Mouse (Mus musculus) limb, embryonic 12.5 days (tissue): Measurements from ENCODE around the gene Olfr616. TPM values are rescaled to one million over a fixed set of nuclear protein-coding genes. Genes with fewer than 3 reads are reported as not detected.
"Not testable (repeated sequence)": the region's sequence is repeated elsewhere in the genome, so short reads cannot be mapped to it uniquely, and the experiment has no call there.

Experiments
- ATAC-seq: fragments of 200-750 bp; cut with Nextera tagmentation; 2 replicates; pipeline ENCODE4 v1.8.0; 2017; ENCODE audit warnings: low read depth, moderate TSS enrichment; ENCODE audit not compliant: insufficient number of reproducible peaks, insufficient read depth, low FRiP score, low TSS enrichment
- H3K27ac ChIP-seq: fragments of 300-500 bp; sonication (generic); 2 replicates; pipeline ENCODE4 v1.5.1; 2016; ENCODE audit warnings: mild to moderate bottlenecking, moderate library complexity
- H3K27me3 ChIP-seq: fragments of 300-500 bp; sonication (generic); 2 replicates; pipeline ENCODE4 v1.6.1; 2016; ENCODE audit warnings: mild to moderate bottlenecking, moderate library complexity
- H3K36me3 ChIP-seq: fragments of 300-500 bp; sonication (generic); 2 replicates; pipeline ENCODE4 v1.6.1; 2016; ENCODE audit warnings: mild to moderate bottlenecking, moderate library complexity
- H3K4me1 ChIP-seq: fragments of 300-500 bp; sonication (generic); replicated peaks from 2 replicates; pipeline ENCODE4 v1.6.1; 2016
- H3K4me2 ChIP-seq: fragments of 300-500 bp; sonication (generic); 2 replicates; pipeline ENCODE4 v1.6.1; 2016; ENCODE audit warnings: mild to moderate bottlenecking, moderate library complexity
- H3K4me3 ChIP-seq: fragments of 300-500 bp; sonication (generic); replicated peaks from 2 replicates; pipeline ENCODE4 v1.5.1; 2016; ENCODE audit warnings: mild to moderate bottlenecking
- H3K9ac ChIP-seq: fragments of 300-500 bp; sonication (generic); replicated peaks from 2 replicates; pipeline ENCODE4 v1.6.1; 2016; ENCODE audit warnings: mild to moderate bottlenecking, moderate library complexity
- H3K9me3 ChIP-seq: fragments of 300-500 bp; sonication (generic); 2 replicates; pipeline ENCODE4 v1.6.1; 2016; ENCODE audit warnings: mild to moderate bottlenecking, moderate library complexity
- WGBS: fragments of 180-500 bp; shearing (Covaris S2); methylation state at CpG from one replicate; pipeline ENCODE4 v1.1.7; 2016; 5-methylcytosine and 5-hydroxymethylcytosine counted together
- polyA plus RNA-seq: library from polyadenylated mRNA; unstranded; fragments of >200 nt; fragmentation: Nextera tagmentation; extraction: Ambion mirVana; gene quantifications from 2 replicates; pipeline ENCODE4 v1.2.1, GENCODE M21; 2016

Olfr616 gene
- not detected in 2 replicates for polyA plus RNA-seq

GRCm38 (mm10) chr7:103569043-103569442, at the start of gene Olfr616:
Olfr616 (minus strand) TSS chr7:103569143.
- Histone ChIP-seq H3K4me2 (no peak within 1 kb of the TSS), H3K4me3 (no peak within 1 kb of the TSS), H3K9ac (no peak within 1 kb of the TSS), H3K27me3 (no peaks in the 10 kb centered on the region), H3K36me3 (no peaks in the 10 kb centered on the region), H3K4me1 (no peaks in the 10 kb centered on the region), H3K9me3 (no peaks in the 10 kb centered on the region), H3K27ac (no peak within 1 kb of the TSS)
- 71% methylated on average over 3 of the region's 3 CpGs for WGBS
- ATAC-seq, result no peak

GRCm38 (mm10) chr7:103612434-103612833, 43.5 kb upstream of the Olfr616 start, which contains the start of gene Olfr620:
Olfr620 (minus strand) TSS chr7:103612534.
- Histone ChIP-seq H3K4me2 (no peak within 1 kb of the TSS), H3K36me3 (no peaks in the 10 kb centered on the region), H3K4me1 (no peaks in the 10 kb centered on the region), H3K27me3 (no peaks in the 10 kb centered on the region), H3K4me3 (no peak within 1 kb of the TSS), H3K27ac (no peak within 1 kb of the TSS), H3K9me3 (no peaks in the 10 kb centered on the region), H3K9ac (no peak within 1 kb of the TSS)
- 74% methylated on average over 2 of the region's 2 CpGs for WGBS
- no peak for ATAC-seq

GRCm38 (mm10) chr7:103607425-103607824, 38.5 kb upstream of the Olfr616 start:
- H3K9ac ChIP-seq, result no peak overlapping the region
- ATAC-seq, result no peak
- no peaks in the 10 kb centered on the region for H3K4me1 ChIP-seq
- H3K27ac ChIP-seq, result no peak overlapping the region
- no peaks in the 10 kb centered on the region for H3K9me3 ChIP-seq
- H3K4me2 ChIP-seq, result no peak overlapping the region
- H3K36me3 ChIP-seq, result no peaks in the 10 kb centered on the region
- no peak overlapping the region for H3K4me3 ChIP-seq
- WGBS, result 86% methylated on average over 2 of the region's 2 CpGs
- H3K27me3 ChIP-seq, result no peaks in the 10 kb centered on the region

GRCm38 (mm10) chr7:103600275-103600674, 31.3 kb upstream of the Olfr616 start, which contains the start of gene Olfr619:
Olfr619 (plus strand) TSS chr7:103600575.
- no peak within 1 kb of the TSS for H3K9ac ChIP-seq
- H3K27me3 ChIP-seq, result no peaks in the 10 kb centered on the region
- no peak for ATAC-seq
- no peaks in the 10 kb centered on the region for H3K9me3 ChIP-seq
- H3K4me2 ChIP-seq, result no peak within 1 kb of the TSS
- no peak within 1 kb of the TSS for H3K27ac ChIP-seq
- H3K4me1 ChIP-seq, result no peaks in the 10 kb centered on the region
- H3K4me3 ChIP-seq, result no peak within 1 kb of the TSS
- no peaks in the 10 kb centered on the region for H3K36me3 ChIP-seq

- WGBS, result 66% methylated on average over 2 of the region's 2 CpGs
- no peak for ATAC-seq
- H3K36me3 ChIP-seq, result no peaks in the 10 kb centered on the region
- no peak within 1 kb of the TSS for H3K4me2 ChIP-seq
- H3K9ac ChIP-seq, result no peak within 1 kb of the TSS
- no peak within 1 kb of the TSS for H3K27ac ChIP-seq
- H3K27me3 ChIP-seq, result no peaks in the 10 kb centered on the region
- no peaks in the 10 kb centered on the region for H3K9me3 ChIP-seq
- H3K4me1 ChIP-seq, result no peaks in the 10 kb centered on the region
- no peak within 1 kb of the TSS for H3K4me3 ChIP-seq
Measured at GRCm38 (mm10) chr7:103589803-103590202, 20.9 kb upstream of the Olfr616 start, which contains the start of gene Olfr618. Olfr618 (plus strand) TSS chr7:103590103.

GRCm38 (mm10) chr7:103572761-103573160, 3.8 kb upstream of the Olfr616 start, which contains the start of gene Olfr617:
Olfr617 (plus strand) TSS chr7:103573061.
- no peak within 1 kb of the TSS for H3K9ac ChIP-seq

GRCm38 (mm10) chr7:103555779-103556178, 13.2 kb downstream of the Olfr616 start, which contains the start of gene Olfr615:
Olfr615 (plus strand) TSS chr7:103556079.
- Histone ChIP-seq H3K9ac (no peak within 1 kb of the TSS), H3K9me3 (no peaks in the 10 kb centered on the region), H3K4me2 (no peak within 1 kb of the TSS), H3K36me3 (no peaks in the 10 kb centered on the region), H3K4me3 (no peak within 1 kb of the TSS), H3K27ac (no peak within 1 kb of the TSS), H3K4me1 (no peaks in the 10 kb centered on the region), H3K27me3 (no peaks in the 10 kb centered on the region)
- no peak for ATAC-seq
- WGBS, result 85% methylated on average over 2 of the region's 2 CpGs

More at GRCm38 (mm10) chr7:103572761-103573160, 3.8 kb upstream of the Olfr616 start, which contains the start of gene Olfr617:
- Histone ChIP-seq H3K36me3 (no peaks in the 10 kb centered on the region), H3K4me1 (no peaks in the 10 kb centered on the region), H3K27me3 (no peaks in the 10 kb centered on the region), H3K9me3 (no peaks in the 10 kb centered on the region), H3K4me3 (no peak within 1 kb of the TSS), H3K27ac (no peak within 1 kb of the TSS), H3K4me2 (no peak within 1 kb of the TSS)
- 83% methylated on average over 1 of the region's 1 CpGs for WGBS
- ATAC-seq, result no peak

- no peak within 1 kb of the TSS for H3K4me2 ChIP-seq
- no peak within 1 kb of the TSS for H3K27ac ChIP-seq
- ATAC-seq, result no peak
- H3K9me3 ChIP-seq, result 0 out of 2 replicates have a peak, but pooled peaks cover 4% of the 10 kb centered on the region
- no peaks in the 10 kb centered on the region for H3K27me3 ChIP-seq
- H3K36me3 ChIP-seq, result no peaks in the 10 kb centered on the region
- no peak within 1 kb of the TSS for H3K4me3 ChIP-seq
- WGBS, result 80% methylated on average over 2 of the region's 2 CpGs
- no peaks in the 10 kb centered on the region for H3K4me1 ChIP-seq
- H3K9ac ChIP-seq, result no peak within 1 kb of the TSS
Measured at GRCm38 (mm10) chr7:103547774-103548173, 21.2 kb downstream of the Olfr616 start, which contains the start of gene Olfr613. Olfr613 (plus strand) TSS chr7:103548074.

GRCm38 (mm10) chr7:103542617-103543016, 26.3 kb downstream of the Olfr616 start, which contains the start of gene Olfr612:
Olfr612 (minus strand) TSS chr7:103542717.
- not testable (repeated sequence) for H3K27ac ChIP-seq

GRCm38 (mm10) chr7:103520746-103521145, 48.2 kb downstream of the Olfr616 start, which contains the start of gene Olfr611:
Olfr611 (minus strand) TSS chr7:103520846.
- WGBS, result 71% methylated on average over 1 of the region's 1 CpGs
- ATAC-seq, H3K36me3 ChIP-seq, H3K27ac ChIP-seq, H3K9ac ChIP-seq, H3K27me3 ChIP-seq, H3K4me3 ChIP-seq, H3K9me3 ChIP-seq, H3K4me1 ChIP-seq, H3K4me2 ChIP-seq: not testable (repeated sequence)

More at GRCm38 (mm10) chr7:103542617-103543016, 26.3 kb downstream of the Olfr616 start, which contains the start of gene Olfr612:
- not testable (repeated sequence) for H3K4me3 ChIP-seq, H3K9me3 ChIP-seq, H3K9ac ChIP-seq, H3K4me2 ChIP-seq, ATAC-seq, H3K4me1 ChIP-seq, H3K27me3 ChIP-seq, H3K36me3 ChIP-seq
- WGBS, result 81% methylated on average over 2 of the region's 2 CpGs
